Mouse (Mus musculus): ENCODE results near the gene Sf3a3. TPM values are rescaled to one million over a fixed set of nuclear protein-coding genes. Genes with fewer than 3 reads are reported as not detected.
A peak's percentile ranks its signal among the peaks of the same experiment; 100 is the strongest.

Gene Sf3a3
- total RNA-seq (2015; ENCODE audit: low replicate concordance) (14.2 and 24.2 TPM in 2 replicates), total RNA-seq (2017; ENCODE audit: low replicate concordance) (26.2 and 34.7 TPM in 2 replicates)

- ATAC-seq (replicated peaks; ENCODE audit: low FRiP score, poor library complexity, severe bottlenecking): peak; percentile 91
Observed at GRCm38 (mm10) chr4:124714545-124715481, at the start of gene Sf3a3. Sf3a3 (plus strand) TSS chr4:124714776.

DNA sequence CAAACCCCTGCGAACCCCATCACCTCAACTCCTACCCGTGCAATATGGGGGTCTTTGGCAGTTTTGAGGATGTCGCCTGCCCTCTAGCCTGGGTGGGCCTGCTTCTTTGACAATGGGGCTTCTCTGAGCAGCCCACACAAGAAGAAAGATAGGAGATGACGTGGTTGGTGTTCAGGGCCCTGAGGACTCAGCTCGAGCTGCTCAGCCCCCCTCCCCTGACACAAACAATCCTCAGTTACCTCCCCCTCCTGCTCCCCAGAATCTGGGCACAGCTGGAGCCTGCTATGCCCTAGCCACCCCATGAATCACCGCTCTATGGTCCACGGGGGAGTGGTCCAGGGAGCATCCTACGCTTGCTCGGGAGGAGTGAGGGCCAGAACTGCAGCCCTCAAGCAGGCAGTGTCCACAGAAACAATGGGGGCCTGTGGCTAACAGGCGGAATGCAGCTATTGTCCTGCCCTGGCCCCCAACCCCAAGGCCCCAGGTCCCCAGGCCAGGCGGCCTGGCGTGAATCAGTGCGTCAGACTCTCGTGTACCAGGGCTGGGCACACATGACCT, 47.0 kb upstream of the Sf3a3 start:
- no peak for ATAC-seq (replicated peaks; ENCODE audit: low FRiP score, poor library complexity, severe bottlenecking)

GRCm38 (mm10) chr4:124668078-124668477, 46.5 kb upstream of the Sf3a3 start:
- ATAC-seq (replicated peaks; ENCODE audit: low FRiP score, poor library complexity, severe bottlenecking): no peak

- no peak for ATAC-seq (replicated peaks; ENCODE audit: low FRiP score, poor library complexity, severe bottlenecking)
Observed at GRCm38 (mm10) chr4:124670232-124670631, 44.3 kb upstream of the Sf3a3 start.

DNA sequence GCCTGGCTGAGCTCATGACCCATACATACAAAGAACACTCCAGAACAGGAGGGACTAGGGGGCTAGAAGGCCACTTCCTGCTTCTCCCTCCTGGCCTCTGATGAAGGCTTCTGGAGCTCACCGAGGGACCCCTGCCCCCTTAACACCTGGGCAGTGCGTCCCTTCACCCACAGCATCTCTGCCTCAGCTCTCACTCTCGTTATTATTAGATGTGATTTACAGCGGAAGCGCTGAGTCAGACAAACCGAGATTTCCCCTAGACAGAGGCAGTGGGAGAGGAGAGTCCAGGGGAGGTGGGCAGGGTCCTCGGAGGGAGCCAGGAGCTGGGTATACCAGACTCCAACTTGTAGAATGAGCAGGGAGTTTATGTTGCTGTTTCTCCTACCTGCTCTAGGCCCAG, 43.0 kb upstream of the Sf3a3 start:
- no peak for ATAC-seq (replicated peaks; ENCODE audit: low FRiP score, poor library complexity, severe bottlenecking)

GRCm38 (mm10) chr4:124672347-124673320, 41.9 kb upstream of the Sf3a3 start:
- no peak for ATAC-seq (replicated peaks; ENCODE audit: low FRiP score, poor library complexity, severe bottlenecking)

DNA sequence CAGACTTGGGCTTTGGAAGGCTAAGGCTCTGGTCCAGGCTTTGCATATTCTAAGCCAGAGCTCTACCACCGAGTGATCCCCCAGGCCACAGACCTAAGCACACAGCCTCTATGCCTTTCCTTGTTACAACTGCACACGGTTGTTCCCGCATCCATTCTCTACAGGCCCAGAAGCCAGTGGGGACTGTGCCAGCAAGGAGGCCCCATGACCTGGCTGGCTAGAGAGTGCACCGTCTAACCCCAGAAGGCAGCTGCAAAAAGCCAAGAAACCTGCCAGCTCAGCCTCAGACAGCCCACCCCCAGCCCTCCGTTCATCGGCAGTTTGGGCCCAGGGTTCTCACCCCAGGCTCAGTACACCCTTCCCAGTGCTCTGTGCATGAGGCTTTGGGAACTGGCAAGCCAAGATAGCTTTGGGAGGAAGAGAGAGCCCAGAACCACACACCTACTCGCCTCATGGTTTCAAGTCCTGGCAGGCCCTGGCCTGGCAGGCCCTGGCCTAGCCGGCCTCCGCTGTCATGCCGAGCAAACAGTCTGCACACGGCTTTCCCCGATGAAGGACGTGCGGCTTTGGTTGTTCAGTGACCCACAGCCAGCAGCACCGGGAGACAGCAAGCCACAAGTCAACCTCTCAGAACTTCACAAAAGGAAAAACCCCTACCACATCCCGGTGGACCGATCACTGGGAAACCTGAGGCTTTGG, 40.1 kb upstream of the Sf3a3 start:
- no peak for ATAC-seq (replicated peaks; ENCODE audit: low FRiP score, poor library complexity, severe bottlenecking)

DNA sequence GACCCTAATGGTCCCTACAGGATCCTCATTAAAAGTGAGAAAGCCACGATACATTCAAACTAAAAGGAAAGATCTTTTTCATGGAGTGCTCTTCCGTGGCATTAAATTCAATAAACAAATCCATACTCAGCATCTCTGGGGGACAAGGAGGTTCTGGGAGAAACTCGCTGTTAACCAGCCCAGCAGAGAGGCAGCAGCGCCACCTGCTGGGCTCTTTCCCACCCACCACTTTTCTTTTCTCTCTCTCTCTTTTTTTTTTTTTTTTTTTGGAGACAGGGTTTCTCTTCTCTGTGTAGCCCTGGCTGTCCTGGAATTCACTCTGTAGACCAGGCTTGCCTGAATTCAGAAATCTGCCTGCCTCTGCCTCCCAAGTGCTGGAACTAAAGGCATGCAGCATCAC, 39.5 kb upstream of the Sf3a3 start:
- ATAC-seq (replicated peaks; ENCODE audit: low FRiP score, poor library complexity, severe bottlenecking): 0 out of 2 replicates have a peak, but pooled peaks have one; percentile 54

- no peak for ATAC-seq (replicated peaks; ENCODE audit: low FRiP score, poor library complexity, severe bottlenecking)
Observed at GRCm38 (mm10) chr4:124675958-124676357, 38.6 kb upstream of the Sf3a3 start.

GRCm38 (mm10) chr4:124682270-124682669, 32.3 kb upstream of the Sf3a3 start:
- ATAC-seq (replicated peaks; ENCODE audit: low FRiP score, poor library complexity, severe bottlenecking): no peak

GRCm38 (mm10) chr4:124683474-124683873, 31.1 kb upstream of the Sf3a3 start:
- no peak for ATAC-seq (replicated peaks; ENCODE audit: low FRiP score, poor library complexity, severe bottlenecking)

DNA sequence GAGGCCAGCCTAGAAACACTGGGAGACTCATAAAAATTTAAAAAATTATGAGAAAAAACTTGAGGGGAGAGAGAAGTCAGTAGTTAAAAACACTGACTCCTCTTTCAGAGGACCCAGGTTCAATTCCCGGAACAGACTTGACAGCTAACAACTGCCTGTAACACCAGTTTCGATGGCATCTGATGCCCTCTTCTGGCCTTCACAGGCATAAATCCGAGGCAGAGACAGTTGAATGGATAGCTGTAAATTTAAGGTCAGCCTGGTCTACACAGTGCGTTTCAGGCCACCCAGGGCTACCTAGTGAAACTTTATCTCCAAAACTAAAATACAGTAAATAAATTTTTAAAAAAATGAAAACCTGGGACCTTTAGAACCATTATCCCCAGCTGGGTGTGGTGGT, 29.6 kb upstream of the Sf3a3 start:
- no peak for ATAC-seq (replicated peaks; ENCODE audit: low FRiP score, poor library complexity, severe bottlenecking)

DNA sequence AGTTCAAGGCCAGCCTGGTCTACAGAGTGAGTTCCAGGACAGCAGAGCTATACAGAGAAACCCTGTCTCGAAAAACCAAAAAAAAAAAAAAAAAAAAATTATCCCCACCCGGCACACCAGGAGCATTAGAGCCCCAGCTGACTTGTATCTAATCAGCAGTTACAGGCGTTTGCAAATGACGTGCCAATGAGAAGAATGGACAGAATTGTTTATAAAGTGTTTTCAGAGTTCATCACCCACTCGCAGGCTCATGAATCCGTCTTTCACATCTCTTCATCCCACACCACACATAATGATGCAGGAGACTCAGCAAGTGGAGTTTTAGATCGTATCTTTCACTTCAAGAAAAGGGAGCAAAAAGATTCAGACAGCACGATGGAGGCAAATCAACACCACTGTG, 29.1 kb upstream of the Sf3a3 start:
- no peak for ATAC-seq (replicated peaks; ENCODE audit: low FRiP score, poor library complexity, severe bottlenecking)

DNA sequence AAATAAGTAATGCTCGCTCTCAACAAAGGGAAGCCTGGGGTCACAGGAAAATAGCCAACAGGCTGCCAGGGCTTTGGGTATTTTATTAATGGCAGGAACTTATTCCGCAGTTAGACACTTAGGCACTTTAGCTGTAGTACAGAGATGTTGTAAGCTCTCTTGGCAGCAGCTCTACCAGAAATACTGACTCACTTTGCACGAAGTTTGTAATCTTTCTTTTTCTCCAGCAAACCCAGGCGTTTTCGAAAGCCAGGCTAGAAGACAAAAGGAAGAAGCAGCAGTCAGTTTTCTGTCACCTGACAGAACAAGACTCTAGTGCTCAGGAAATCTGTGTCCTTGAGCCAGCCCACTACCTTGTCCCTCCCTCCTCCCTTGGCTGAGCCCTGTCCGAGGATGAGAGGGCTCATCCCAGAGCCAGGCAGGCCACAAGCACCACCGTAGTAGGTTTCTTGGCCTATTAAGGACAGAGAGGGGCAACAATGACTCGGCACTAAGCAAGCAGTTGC, 28.6 kb upstream of the Sf3a3 start:
- ATAC-seq (replicated peaks; ENCODE audit: low FRiP score, poor library complexity, severe bottlenecking): no peak

GRCm38 (mm10) chr4:124691455-124691854, 23.1 kb upstream of the Sf3a3 start:
- no peak for ATAC-seq (replicated peaks; ENCODE audit: low FRiP score, poor library complexity, severe bottlenecking)

- no peak for ATAC-seq (replicated peaks; ENCODE audit: low FRiP score, poor library complexity, severe bottlenecking)
Observed at GRCm38 (mm10) chr4:124692416-124692861, 22.1 kb upstream of the Sf3a3 start.

- peak; percentile 98 for ATAC-seq (replicated peaks; ENCODE audit: low FRiP score, poor library complexity, severe bottlenecking)
Observed at GRCm38 (mm10) chr4:124693135-124693894, 21.3 kb upstream of the Sf3a3 start, which contains the start of gene Utp11. Utp11 (minus strand) TSS chr4:124693600.

DNA sequence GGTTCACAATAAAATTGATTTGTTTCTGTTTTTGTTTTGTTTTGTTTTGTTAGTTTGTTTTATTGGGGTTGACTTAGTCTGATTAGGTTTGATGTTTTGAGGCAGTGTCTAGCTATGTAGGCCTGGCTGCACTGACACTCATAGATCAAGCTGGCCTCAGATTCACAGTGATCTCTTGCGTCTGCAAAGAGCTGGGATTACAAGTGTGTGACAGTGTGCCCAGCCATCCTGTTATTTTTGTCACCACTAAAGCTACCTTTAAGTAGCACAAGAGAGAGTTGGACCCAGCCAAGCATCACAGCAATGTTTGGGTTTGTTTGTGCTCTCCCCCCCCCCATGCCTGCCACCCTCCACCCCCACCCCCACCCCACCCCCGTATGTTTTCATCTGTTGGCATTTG, 20.0 kb upstream of the Sf3a3 start:
- no peak for ATAC-seq (replicated peaks; ENCODE audit: low FRiP score, poor library complexity, severe bottlenecking)

All from erythroblast, adult 5-6 weeks (primary cell).